Mouse (Mus musculus): ENCODE data around the gene Pdcd2. TPM values are rescaled to one million over a fixed set of nuclear protein-coding genes. Genes with fewer than 3 reads are reported as not detected.
"Not testable (repeated sequence)": the region's sequence is repeated elsewhere in the genome, so short reads cannot be mapped to it uniquely, and the experiment has no call there.

The Pdcd2 gene
- 10 to 100 TPM; 19.9 to 20.0 TPM for total RNA-seq (2021)

- peak; percentile 78 to 85 for DNase-seq (ENCODE audit: extremely low spot score in 1 of 2, low spot score in 1 of 2)
Observed at GRCm38 (mm10) chr17:15526986-15527810, at the start of gene Pdcd2. TSS of gene Pdcd2 (minus strand) at chr17:15527301.

DNA sequence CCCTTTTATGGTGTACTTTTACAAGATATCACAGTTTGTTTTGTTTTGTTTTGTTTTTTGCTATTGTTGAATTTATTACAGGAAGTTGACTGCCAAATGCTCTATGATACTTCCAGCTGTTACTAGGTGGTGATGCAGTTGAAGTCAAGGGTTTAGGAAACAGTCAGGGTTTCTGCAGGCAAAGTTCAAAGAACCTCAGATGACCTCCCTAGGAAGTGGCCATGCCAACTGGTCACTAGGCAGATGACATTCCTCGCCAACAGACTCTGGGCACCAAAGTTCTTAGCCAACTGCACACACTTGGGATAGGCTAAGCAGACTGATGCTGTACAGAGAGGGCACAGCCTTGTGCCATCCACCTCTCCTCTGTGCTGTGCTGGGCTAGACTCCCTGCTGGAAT, 48.0 kb upstream of the Pdcd2 start:
- no peak for DNase-seq (ENCODE audit: extremely low spot score in 1 of 2, low spot score in 1 of 2)

DNA sequence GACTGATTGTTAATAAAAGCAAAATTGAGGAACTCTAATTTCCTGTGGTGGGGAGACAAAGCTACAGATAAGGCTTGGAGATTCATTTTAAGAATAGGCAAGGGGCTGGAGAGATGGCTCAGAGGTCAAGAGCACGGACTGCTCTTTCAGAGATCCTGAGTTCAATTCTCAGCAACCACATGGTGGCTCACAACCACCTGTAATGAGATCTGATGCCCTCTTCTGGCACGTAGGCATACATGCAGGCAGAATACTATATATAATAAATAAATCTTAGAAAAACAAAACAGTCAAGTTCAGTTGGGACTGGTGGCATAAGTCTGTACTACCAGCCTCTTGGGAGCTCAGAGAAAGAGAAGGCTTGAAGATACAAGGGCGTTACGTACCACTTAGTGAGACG, 39.8 kb upstream of the Pdcd2 start:
- no peak for DNase-seq (ENCODE audit: extremely low spot score in 1 of 2, low spot score in 1 of 2)

DNA sequence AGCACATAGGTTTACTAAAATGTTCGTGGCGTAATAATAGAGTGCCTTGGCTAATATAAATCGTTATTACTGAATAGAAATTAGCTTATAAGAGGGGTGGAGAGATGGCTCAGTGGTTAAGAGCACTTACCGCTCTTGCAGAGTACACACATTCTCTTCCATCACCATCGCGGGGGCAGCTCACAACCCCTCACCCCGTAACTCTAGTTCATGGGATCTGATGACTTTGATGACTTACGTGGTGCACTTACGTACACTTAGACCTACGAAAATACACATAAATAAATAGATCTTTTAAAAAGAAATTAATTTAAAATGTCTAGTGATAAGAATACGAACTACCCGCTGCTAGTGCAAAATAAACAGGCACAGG, 37.8 kb upstream of the Pdcd2 start:
- peak in 1 of 2 experiments; percentile 16 for DNase-seq (ENCODE audit: extremely low spot score in 1 of 2, low spot score in 1 of 2)

DNA sequence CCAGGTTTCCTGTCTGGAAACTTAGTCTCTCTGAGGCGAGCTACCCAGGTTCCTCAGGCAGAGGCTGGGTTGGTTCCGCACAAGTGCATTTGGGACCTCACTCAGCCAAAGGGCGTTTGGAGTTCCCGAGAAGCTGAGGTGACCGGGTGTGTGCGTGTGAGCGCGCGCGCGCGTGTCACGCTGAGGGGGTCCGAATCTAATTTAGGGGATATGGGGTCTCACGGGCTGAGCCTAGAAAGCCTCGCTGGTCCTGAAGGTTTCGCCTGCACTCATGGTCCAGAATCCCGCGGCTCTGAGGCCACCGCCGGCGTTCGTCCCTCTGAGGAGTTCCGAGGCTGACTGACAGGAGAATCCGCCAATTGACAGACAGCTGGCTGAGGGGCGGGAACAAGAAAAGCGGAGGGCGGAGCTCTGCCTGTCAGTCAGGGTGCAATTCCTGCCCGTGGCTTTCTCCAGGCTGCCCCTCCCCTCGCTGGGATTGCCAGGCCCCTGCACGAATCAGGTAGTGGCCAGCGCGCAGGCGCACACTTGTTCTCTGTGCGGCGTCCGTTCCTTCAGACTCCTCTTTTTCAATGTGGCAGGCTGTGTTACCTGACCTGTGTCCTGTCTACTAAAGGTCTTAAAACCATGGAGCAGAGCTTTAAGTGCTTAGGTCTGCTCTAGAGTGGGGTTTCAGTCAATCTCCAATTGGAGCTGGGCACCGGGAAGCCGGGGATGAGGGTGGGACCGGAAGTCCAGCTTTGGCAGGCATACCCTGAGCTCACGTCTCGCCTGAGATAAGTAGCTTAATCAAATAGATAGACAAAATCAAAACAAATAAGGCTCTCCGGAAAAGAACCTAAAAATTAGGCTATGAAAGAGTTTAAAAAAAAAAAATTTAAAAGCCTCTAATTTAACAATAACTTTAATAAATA, 37.2 kb upstream of the Pdcd2 start, which contains the start of gene Prdm9:
Gene Prdm9 (minus strand): TSS at position 341 of the 914 bp plus-strand sequence.
- peak; percentile 100 for DNase-seq (ENCODE audit: extremely low spot score in 1 of 2, low spot score in 1 of 2)

DNA sequence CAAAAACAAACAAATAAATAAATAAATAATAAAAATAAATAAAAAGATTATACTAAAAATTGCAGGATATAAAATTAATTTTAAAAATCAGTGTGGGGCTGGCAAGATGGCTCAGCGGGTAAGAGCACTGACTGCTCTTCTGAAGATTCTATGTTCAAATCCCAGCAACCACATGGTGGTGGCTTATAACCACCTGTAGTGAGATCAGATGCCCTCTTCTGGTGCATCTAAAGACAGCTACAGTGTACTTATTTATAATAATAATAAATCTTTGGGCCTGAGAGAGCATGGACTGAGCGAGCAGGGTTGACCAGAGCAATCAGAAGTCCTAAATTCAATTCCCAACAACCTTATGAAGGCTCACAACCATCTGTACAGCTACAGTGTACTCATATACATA, 32.8 kb upstream of the Pdcd2 start:
- no peak for DNase-seq (ENCODE audit: extremely low spot score in 1 of 2, low spot score in 1 of 2)

DNA sequence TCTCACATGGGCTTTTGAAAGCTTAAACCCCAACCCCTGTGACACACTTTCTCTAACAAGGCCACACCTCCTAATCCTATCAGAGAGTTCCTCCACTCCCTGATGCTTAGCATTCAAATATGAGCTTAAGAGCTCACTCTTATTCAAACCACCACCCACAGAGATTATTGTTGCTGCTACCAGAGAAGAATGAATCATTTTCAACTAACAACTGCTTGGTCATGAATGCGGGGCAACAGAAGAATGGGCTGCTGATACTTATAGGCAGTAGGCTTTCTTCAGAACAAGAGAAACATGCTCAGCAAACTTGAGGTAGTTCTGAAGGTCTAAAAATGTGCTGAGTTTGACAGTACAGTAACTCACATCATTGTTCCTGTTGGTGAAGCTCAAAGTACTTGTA, 22.6 kb upstream of the Pdcd2 start:
- no peak for DNase-seq (ENCODE audit: extremely low spot score in 1 of 2, low spot score in 1 of 2)

GRCm38 (mm10) chr17:15546440-15546839, 19.3 kb upstream of the Pdcd2 start:
- no peak for DNase-seq (ENCODE audit: extremely low spot score in 1 of 2, low spot score in 1 of 2)

DNA sequence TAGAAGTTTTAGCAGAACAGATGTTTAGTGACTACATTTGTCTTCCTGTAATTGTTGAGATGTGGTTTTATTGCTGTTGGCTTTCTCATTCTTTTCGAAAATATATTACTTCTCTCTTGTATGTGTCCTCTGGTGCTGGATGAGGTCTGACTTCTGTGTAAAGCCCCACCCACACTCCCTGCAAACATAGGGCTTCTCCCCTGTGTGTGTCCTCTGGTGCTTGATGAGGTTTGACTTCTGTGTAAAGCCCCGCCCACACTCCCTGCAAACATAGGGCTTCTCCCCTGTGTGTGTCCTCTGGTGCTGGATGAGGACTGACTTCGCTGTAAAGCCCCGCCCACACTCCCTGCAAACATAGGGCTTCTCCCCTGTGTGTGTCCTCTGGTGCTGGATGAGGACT, 16.8 kb upstream of the Pdcd2 start:
- not testable (repeated sequence) for DNase-seq (ENCODE audit: extremely low spot score in 1 of 2, low spot score in 1 of 2)

DNA sequence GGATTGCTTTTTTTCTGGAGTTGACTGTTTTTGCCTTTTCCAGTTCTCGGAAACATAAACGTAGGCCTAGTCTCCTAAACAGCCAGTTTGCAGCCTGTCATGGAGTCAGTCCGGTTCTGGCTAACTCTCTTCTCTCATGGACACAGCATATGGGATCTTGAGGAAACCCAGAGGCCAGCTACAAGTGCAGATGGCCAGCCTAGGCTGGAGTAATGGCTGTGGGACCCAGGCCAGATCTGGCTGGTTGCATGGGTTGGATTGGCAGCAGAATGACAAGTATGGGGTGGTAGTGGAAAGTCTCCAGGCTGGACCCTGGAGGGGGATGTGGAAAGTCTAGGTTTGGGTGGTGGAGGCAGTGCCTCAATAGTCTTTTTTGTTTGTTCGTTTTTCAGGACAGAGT, 13.2 kb upstream of the Pdcd2 start:
- no peak for DNase-seq (ENCODE audit: extremely low spot score in 1 of 2, low spot score in 1 of 2)

GRCm38 (mm10) chr17:15536457-15536904, 9.4 kb upstream of the Pdcd2 start:
- no peak for DNase-seq (ENCODE audit: extremely low spot score in 1 of 2, low spot score in 1 of 2)

GRCm38 (mm10) chr17:15535943-15536342, 8.8 kb upstream of the Pdcd2 start:
- DNase-seq (ENCODE audit: extremely low spot score in 1 of 2, low spot score in 1 of 2): no peak

DNA sequence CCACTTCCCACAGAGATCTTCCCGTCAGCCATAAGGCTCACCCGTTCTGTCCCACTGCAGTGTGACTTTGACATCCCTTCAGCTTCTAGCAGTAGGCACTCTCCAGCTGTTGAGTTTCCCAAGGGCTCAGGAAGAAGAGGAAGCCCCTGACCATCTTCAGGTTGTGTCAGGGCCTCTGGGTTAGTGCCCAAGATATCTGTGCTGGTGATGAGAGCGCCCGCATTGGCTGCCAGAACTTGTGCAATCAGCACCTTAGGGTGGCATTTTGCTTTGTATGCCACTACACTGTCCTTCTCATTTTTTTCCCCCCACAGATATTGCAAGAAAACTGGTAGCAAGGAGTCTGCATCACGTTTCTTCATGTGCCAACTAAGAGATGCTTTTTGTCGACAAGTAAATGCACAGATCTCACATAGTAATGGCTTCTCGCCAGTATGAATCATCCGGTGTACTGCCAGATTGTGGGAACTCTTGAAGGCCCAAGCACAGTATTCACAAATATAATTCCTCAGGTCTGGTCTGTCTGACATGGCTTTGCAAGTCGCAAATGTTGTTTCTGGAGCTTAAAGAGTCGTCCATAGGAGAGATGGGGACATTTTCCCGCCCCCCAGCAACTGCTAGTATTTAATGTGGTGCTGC, 8.2 kb upstream of the Pdcd2 start:
- no peak for DNase-seq (ENCODE audit: extremely low spot score in 1 of 2, low spot score in 1 of 2)

- peak in 1 of 2 experiments; percentile 57 for DNase-seq (ENCODE audit: extremely low spot score in 1 of 2, low spot score in 1 of 2)
Observed at GRCm38 (mm10) chr17:15530141-15530540, 3.0 kb upstream of the Pdcd2 start.

DNA sequence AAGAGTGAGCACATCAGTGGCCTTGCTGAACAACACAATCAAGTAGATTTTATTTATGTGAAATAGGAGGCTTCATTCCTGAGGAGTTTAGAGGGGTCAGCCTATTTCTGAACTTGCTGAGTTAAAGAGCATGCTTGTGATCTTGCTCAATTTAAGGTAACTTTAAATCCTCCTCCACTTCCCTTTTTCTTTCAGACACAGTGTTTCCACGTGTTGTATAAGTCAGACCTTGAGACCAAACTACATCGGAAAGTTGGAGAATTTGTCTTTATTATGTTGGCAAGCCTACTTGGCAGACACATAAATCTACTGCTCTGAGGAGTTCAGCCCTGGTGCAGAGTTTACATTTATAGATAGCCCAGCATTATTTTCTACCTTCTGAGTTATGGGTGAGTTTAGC, 1.8 kb upstream of the Pdcd2 start:
- DNase-seq (ENCODE audit: extremely low spot score in 1 of 2, low spot score in 1 of 2): no peak

DNA sequence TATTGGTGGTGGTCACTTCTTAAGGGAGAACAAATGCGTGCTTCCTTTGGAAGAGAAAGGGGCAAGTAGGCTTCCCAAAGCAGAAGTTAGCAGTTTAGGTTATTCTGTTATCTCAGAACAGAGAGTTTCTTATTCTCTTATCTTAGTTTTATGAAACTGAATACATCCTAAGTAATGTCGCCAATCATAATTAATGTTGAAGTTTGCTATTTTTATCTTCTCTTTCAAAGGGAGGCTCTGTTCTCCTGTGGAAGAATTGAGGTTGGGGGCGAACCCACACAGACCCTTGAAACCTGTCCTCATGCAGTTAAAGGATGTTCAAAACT, 673 bp upstream of the Pdcd2 start:
- DNase-seq (ENCODE audit: extremely low spot score in 1 of 2, low spot score in 1 of 2): no peak

GRCm38 (mm10) chr17:15526304-15526703, 797 bp downstream of the Pdcd2 start:
- no peak for DNase-seq (ENCODE audit: extremely low spot score in 1 of 2, low spot score in 1 of 2)

DNA sequence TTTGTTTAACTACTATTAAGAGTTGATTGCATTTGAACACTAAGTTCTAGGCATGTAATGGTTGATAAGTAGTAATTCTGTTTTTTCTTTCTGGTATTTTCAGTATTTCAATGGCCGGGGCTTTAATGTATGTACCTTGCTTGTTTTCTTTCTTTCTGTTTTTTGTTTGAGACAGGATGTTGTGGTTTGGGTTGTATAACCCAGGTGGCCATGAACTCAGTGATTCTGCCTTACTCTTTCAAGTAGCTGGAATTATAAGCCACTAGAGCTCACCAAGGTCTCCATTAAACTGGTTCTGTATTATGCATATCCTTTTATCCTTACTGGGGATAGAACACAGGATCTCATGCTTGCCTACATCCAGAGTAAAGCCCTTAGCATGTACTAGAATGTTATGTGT, 8.3 kb downstream of the Pdcd2 start:
- DNase-seq (ENCODE audit: extremely low spot score in 1 of 2, low spot score in 1 of 2): no peak

DNA sequence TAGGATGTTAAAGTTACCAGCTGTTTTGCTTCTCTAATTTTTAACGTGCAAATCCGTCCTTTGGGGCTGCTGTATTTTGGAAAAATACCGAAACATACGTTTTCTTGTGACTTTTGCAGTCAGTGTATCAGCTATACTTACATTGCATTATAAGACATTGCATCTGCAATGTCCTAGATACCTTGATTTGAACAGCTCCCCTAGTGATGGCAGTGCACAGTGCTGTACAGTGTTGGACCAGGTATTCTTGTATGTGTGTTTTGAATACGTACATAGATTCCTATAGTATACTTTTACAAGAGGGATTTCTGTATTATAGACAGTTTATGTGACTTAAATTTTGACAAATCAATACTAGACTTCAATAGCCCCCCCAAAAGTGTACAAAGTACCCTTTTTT, 8.9 kb downstream of the Pdcd2 start:
- no peak for DNase-seq (ENCODE audit: extremely low spot score in 1 of 2, low spot score in 1 of 2)

DNA sequence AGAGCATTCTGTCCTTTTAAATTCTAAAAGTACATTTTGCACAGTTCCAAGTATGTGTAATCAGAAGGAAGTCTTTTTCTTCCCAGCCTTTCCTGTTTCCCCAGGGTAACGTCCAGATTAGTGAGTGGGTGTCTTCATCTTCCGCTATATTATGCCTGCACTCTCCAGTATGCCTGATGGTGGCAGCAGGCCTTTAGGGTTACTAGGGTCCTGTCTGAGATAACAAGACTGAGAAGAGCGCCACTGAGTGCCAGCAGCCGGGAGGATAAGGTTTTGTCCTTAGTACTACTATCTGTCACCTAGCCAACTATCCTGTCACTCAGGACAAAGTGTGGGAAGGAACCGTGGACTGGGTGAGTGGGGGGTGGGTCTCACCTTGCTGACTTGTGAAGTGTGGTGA, 9.3 kb downstream of the Pdcd2 start:
- DNase-seq (ENCODE audit: extremely low spot score in 1 of 2, low spot score in 1 of 2): no peak

- DNase-seq (ENCODE audit: extremely low spot score in 1 of 2, low spot score in 1 of 2): no peak
Observed at GRCm38 (mm10) chr17:15510694-15511093, 16.4 kb downstream of the Pdcd2 start.
